ENCODE assay signal across 8 mouse cellular contexts in genomic region chr10:40258401-40258966, GRCm38 (mm10). TPM values are rescaled to one million over a fixed set of nuclear protein-coding genes. Genes with fewer than 3 reads are reported as not detected.
DNase-seq lines count a peak whose midpoint lies in the region; ATAC-seq and TF ChIP-seq lines count a peak whose summit lies in the region.

No protein-coding gene starts in this region.

- H3K9me3 ChIP-seq in ES-E14 (ENCODE audit: control insufficient read depth, insufficient read depth, low read depth, low read length) = no peaks in the 10 kb centered on the region
- H3K9me3 ChIP-seq in forebrain, embryonic 15.5 days = no peaks in the 10 kb centered on the region

- no peaks in the 10 kb centered on the region for H3K27me3 ChIP-seq in forebrain, embryonic 15.5 days

- peak; percentile 33 for TF ChIP-seq CTCF in layer of hippocampus, adult 2 months (conservative IDR thresholded peaks at IDR 0.05)

- peak; percentile 77 for ATAC-seq in forebrain, embryonic 15.5 days (replicated peaks)

- H3K27ac ChIP-seq in ES-E14 (ENCODE audit: insufficient read depth, low read depth, low read length, poor library complexity, severe bottlenecking) = no peak overlapping the region; the same call in 1 of the 2 replicates
- H3K27ac ChIP-seq in forebrain, embryonic 15.5 days (replicated peaks) = peak overlapping the region; percentile 97
- peak overlapping the region; percentile 93 for H3K27ac ChIP-seq in layer of hippocampus, adult 2 months

- in situ Hi-C loops in ES-E14 (cut with MboI; ENCODE audit: low sequenced_read_pairs in 2 of 2, unreplicated experiment in 2 of 2) = no loop called here

- H3K4me2 ChIP-seq in forebrain, embryonic 15.5 days (replicated peaks) = peak overlapping the region; percentile 86

- peak; percentile 93 for DNase-seq in ES-E14 (ENCODE audit: low read depth, low spot score)
- peak; percentile 89 for DNase-seq in brain, embryonic 18.5 days (ENCODE audit: low read depth, low spot score)
- peak; percentile 34 to 60 for DNase-seq in heart, postnatal 36 days
- peak in 1 of 2 experiments; percentile 50 for DNase-seq in layer of hippocampus, adult 2 months (ENCODE audit: low spot score in 2 of 2)
- DNase-seq in lung, postnatal 10 days = peak; percentile 84
- peak; percentile 68 for DNase-seq in ovary, postnatal 14 days (ENCODE audit: low spot score)
- peak; percentile 85 for DNase-seq in thymus, postnatal 14 days

- under 1% methylated on average over 12 of the region's 12 CpGs for WGBS in forebrain, embryonic 15.5 days

- H3K9ac ChIP-seq in ES-E14 (ENCODE audit: insufficient read depth, low read depth, low read length, poor library complexity, severe bottlenecking) = no peak overlapping the region
- H3K9ac ChIP-seq in forebrain, embryonic 15.5 days (replicated peaks) = peak overlapping the region; percentile 31

- H3K4me3 ChIP-seq in ES-E14 (ENCODE audit: insufficient read depth in 1 of 2, low read depth in 1 of 2, low read length in 2 of 2, poor library complexity in 1 of 2, severe bottlenecking in 1 of 2) = no peak overlapping the region
- H3K4me3 ChIP-seq in forebrain, embryonic 15.5 days = peak overlapping the region; percentile 68
- H3K4me3 ChIP-seq in layer of hippocampus, adult 2 months = peak overlapping the region; percentile 92

- H3K36me3 ChIP-seq in ES-E14 (ENCODE audit: control insufficient read depth, insufficient read depth, low read length, poor library complexity, severe bottlenecking) = peaks cover 4% of the 10 kb centered on the region; the same call in 1 of the 2 replicates
- H3K36me3 ChIP-seq in forebrain, embryonic 15.5 days = peaks cover 7% of the 10 kb centered on the region

- peaks cover 0 to 7% of the 10 kb centered on the region in 2 experiments; a peak in 2 of 4 replicates for H3K4me1 ChIP-seq in ES-E14 (ENCODE audit: control insufficient read depth in 2 of 2, insufficient read depth in 2 of 2, low read length in 2 of 2, poor library complexity in 1 of 2)
- H3K4me1 ChIP-seq in forebrain, embryonic 15.5 days = peaks cover 13% of the 10 kb centered on the region

- intact Hi-C loops in heart, postnatal 36 days (cut with DNase I) = loop anchor here (2.0 to 10.0 kb wide), 4 partner anchors 44 to 624 kb away; partner anchors contain the start of genes Amd1, Cdc40, Ddo and Wasf1

TF ChIP-seq in ES-E14, 5 proteins besides CTCF, POLR2A, EP300 and RAD21:
- TF ChIP-seq CHD2 (IDR thresholded peaks at IDR 0.05; ENCODE audit: low read depth, low read length) (no peak), ZNF384 (IDR thresholded peaks at IDR 0.05; ENCODE audit: low read depth, low read length) (no peak), MAFK (IDR thresholded peaks at IDR 0.05; ENCODE audit: insufficient read depth, low read depth, low read length) (no peak), ZC3H11A (IDR thresholded peaks at IDR 0.05; ENCODE audit: borderline replicate concordance, low read depth, low read length) (no peak), HCFC1 (IDR thresholded peaks at IDR 0.05; ENCODE audit: borderline replicate concordance, insufficient read depth, low read length) (peak; percentile 87)

RNA-seq across cellular contexts. Expression of gene Gtf3c6, which starts 0.6 kb away (rescaled TPM):
- total RNA-seq in ES-E14 (2012; rRNA removed) = 34.9 and 55.5 TPM in 2 replicates
- polyA plus RNA-seq in forebrain, embryonic 15.5 days (2015; fragmentation: Nextera tagmentation; extraction: Ambion mirVana) = 87.9 and 88.1 TPM in 2 replicates
- total RNA-seq in heart, postnatal 36 days (2021) = 10 to 100 TPM; 21.6 to 25.5 TPM
- 10 to 100 TPM; 27.5 to 29.9 TPM for total RNA-seq in layer of hippocampus, adult 2 months (2021)

RNA-seq across cellular contexts. Expression of gene Rpf2, which starts 11.6 kb away (rescaled TPM):
- total RNA-seq in ES-E14 (2012; rRNA removed) = 65.4 and 78.8 TPM in 2 replicates
- polyA plus RNA-seq in forebrain, embryonic 15.5 days (2015; fragmentation: Nextera tagmentation; extraction: Ambion mirVana) = 72.9 and 80.1 TPM in 2 replicates
- 10 to 100 TPM in 1 of 2 experiments, 1 to 10 TPM in 1; 9.7 to 12.5 TPM for total RNA-seq in heart, postnatal 36 days (2021)
- 10 to 100 TPM; 18.7 to 21.5 TPM for total RNA-seq in layer of hippocampus, adult 2 months (2021)

RNA-seq across cellular contexts. Expression of gene Amd1, which starts 43.5 kb away (rescaled TPM):
- 108 and 126 TPM in 2 replicates for total RNA-seq in ES-E14 (2012; rRNA removed)
- polyA plus RNA-seq in forebrain, embryonic 15.5 days (2015; fragmentation: Nextera tagmentation; extraction: Ambion mirVana) = 41.8 and 43.2 TPM in 2 replicates
- 10 to 100 TPM; 67.0 to 88.5 TPM for total RNA-seq in heart, postnatal 36 days (2021)
- total RNA-seq in layer of hippocampus, adult 2 months (2021) = 10 to 100 TPM; 81.6 to 83.1 TPM

Comparison
In these comparisons a context has a peak if more than half of its experiments do, and no peak if none do; other contexts are left out.
1. H3K4me3 ChIP-seq: peak in forebrain, embryonic 15.5 days (single experiment) and layer of hippocampus, adult 2 months (single experiment); none in ES-E14 (0 of 2).